24 mouse cellular contexts compared by ENCODE assay signal in the genomic region with DNA sequence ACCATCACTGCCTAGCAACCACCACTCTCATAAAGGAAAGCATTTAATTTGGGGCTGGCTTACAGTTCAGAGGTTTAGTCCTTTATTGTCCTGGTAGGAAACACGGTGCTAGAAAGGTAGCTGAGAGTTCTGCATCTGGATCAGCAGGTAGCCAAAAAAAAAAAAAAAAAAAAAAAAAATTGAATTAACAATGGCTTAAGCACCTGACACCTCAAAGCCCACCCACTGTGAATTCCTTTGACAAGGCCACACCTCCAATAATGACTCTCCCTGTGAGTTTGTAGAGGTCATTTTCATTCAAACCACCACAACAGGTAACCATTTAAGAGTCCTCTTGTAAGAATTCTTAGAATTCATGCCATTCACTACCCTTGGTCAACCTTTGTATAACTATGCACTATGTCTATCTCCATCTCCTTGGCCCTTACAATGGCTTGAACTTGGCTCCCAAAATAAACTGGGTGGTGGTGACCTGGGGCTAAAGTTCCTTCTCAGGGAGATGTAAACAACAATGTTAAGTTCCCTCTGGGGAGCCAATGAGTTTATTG. TPM values are rescaled to one million over a fixed set of nuclear protein-coding genes. Genes with fewer than 3 reads are reported as not detected.
DNase-seq lines count a peak whose midpoint lies in the region; ATAC-seq and TF ChIP-seq lines count a peak whose summit lies in the region.
"Had no signal": no experiment of that assay in that cellular context is flagged by ENCODE, and none has a peak within 500 bp of the region (broad histone marks: within the 10 kb centered on the region; RNA-seq: fewer than 3 reads in every experiment).

No protein-coding gene starts in this region.

- H3K27me3 ChIP-seq in midbrain, embryonic 11.5 days (ENCODE audit: control insufficient read depth, insufficient read depth, low read length) = no peaks in the 10 kb centered on the region
- H3K27me3 ChIP-seq in midbrain, embryonic 13.5 days = no peaks in the 10 kb centered on the region
- H3K27me3 ChIP-seq: CH12.LX; embryonic facial prominence, embryonic 12.5 days; forebrain, embryonic 12.5 days had no signal

- 54% methylated on average over 1 of the region's 1 CpGs for WGBS in midbrain, embryonic 11.5 days
- whole genome bisulfite sequencing in midbrain, embryonic 13.5 days = 54% methylated on average over 1 of the region's 1 CpGs

- in situ Hi-C loops in ES-E14 (cut with MboI; ENCODE audit: low sequenced_read_pairs in 2 of 2, unreplicated experiment in 2 of 2) = no loop called here

- no peak for ATAC-seq in midbrain, embryonic 11.5 days (ENCODE audit: low FRiP score)
- ATAC-seq in midbrain, embryonic 13.5 days = no peak
- ATAC-seq: activated CD4-positive, CD25-positive, alpha-beta regulatory T cell, adult 4 months; CD4-positive, CD25-positive, alpha-beta regulatory T cell, adult 4 months; forebrain, embryonic 14.5 days; forebrain, embryonic 16.5 days had no signal

- peak; percentile 26 for DNase-seq in midbrain, embryonic 11.5 days (ENCODE audit: low spot score, missing footprints)
- DNase-seq in ES-E14 (ENCODE audit: low read depth, low spot score) = peak; percentile 86
- DNase-seq in WW6 (ENCODE audit: low read depth, low spot score) = peak; percentile 67
- no peak for DNase-seq in layer of hippocampus, postnatal 14 days (ENCODE audit: low spot score in 2 of 2)
- no peak for DNase-seq in layer of hippocampus, adult 9-10 months (ENCODE audit: low spot score)
- no peak for DNase-seq in ovary, postnatal 36 days (ENCODE audit: low spot score)
- DNase-seq: adrenal gland, adult 8-10 months; adrenal gland, postnatal 14 days; adrenal gland, postnatal 36 days; B cell, adult 2 months; cerebellum, adult 11-12 months; cerebellum, adult 2 months; cerebellum, adult 9-10 months; cerebellum, postnatal 10 days; cerebellum, postnatal 25 days had no signal

- H3K4me3 ChIP-seq in midbrain, embryonic 11.5 days (ENCODE audit: low read depth, low read length) = no peak overlapping the region
- H3K4me3 ChIP-seq in midbrain, embryonic 13.5 days (replicated peaks) = no peak overlapping the region
- no peak overlapping the region for H3K4me3 ChIP-seq in ES-E14 (ENCODE audit: insufficient read depth in 1 of 2, low read depth in 1 of 2, low read length in 2 of 2, poor library complexity in 1 of 2, severe bottlenecking in 1 of 2)
- H3K4me3 ChIP-seq: embryonic facial prominence, embryonic 10.5 days; embryonic facial prominence, embryonic 12.5 days; forebrain, embryonic 12.5 days had no signal

- H3K36me3 ChIP-seq in midbrain, embryonic 11.5 days (ENCODE audit: control insufficient read depth, insufficient read depth, low read length) = peaks cover 3% of the 10 kb centered on the region; the same call in 1 of the 2 replicates
- peaks cover 35% of the 10 kb centered on the region for H3K36me3 ChIP-seq in midbrain, embryonic 13.5 days
- H3K36me3 ChIP-seq in ES-E14 (ENCODE audit: control insufficient read depth, insufficient read depth, low read length, poor library complexity, severe bottlenecking) = peaks cover 6% of the 10 kb centered on the region

- peaks cover 13% of the 10 kb centered on the region for H3K4me1 ChIP-seq in midbrain, embryonic 11.5 days (ENCODE audit: control insufficient read depth, insufficient read depth, low read length)
- peaks cover 16% of the 10 kb centered on the region for H3K4me1 ChIP-seq in midbrain, embryonic 13.5 days (replicated peaks)
- no peaks in the 10 kb centered on the region for H3K4me1 ChIP-seq in ES-E14 (ENCODE audit: control insufficient read depth in 2 of 2, insufficient read depth in 2 of 2, low read length in 2 of 2, poor library complexity in 1 of 2)

- H3K27ac ChIP-seq in midbrain, embryonic 11.5 days (ENCODE audit: low read depth, low read length) = no peak overlapping the region
- H3K27ac ChIP-seq in midbrain, embryonic 13.5 days = no peak overlapping the region
- peak overlapping the region; percentile 97 for H3K27ac ChIP-seq in ES-E14 (ENCODE audit: insufficient read depth, low read depth, low read length, poor library complexity, severe bottlenecking)
- H3K27ac ChIP-seq: embryonic facial prominence, embryonic 10.5 days; embryonic facial prominence, embryonic 12.5 days; forebrain, embryonic 12.5 days had no signal

- H3K4me2 ChIP-seq in midbrain, embryonic 11.5 days = no peak overlapping the region
- H3K4me2 ChIP-seq in midbrain, embryonic 13.5 days (replicated peaks) = no peak overlapping the region
- H3K4me2 ChIP-seq: embryonic facial prominence, embryonic 12.5 days; forebrain, embryonic 12.5 days had no signal

- no peaks in the 10 kb centered on the region for H3K9me3 ChIP-seq in midbrain, embryonic 11.5 days (ENCODE audit: control insufficient read depth, low read length)
- H3K9me3 ChIP-seq in midbrain, embryonic 13.5 days = no peaks in the 10 kb centered on the region
- no peaks in the 10 kb centered on the region for H3K9me3 ChIP-seq in ES-E14 (ENCODE audit: control insufficient read depth, insufficient read depth, low read depth, low read length)
- H3K9me3 ChIP-seq: embryonic facial prominence, embryonic 10.5 days; embryonic facial prominence, embryonic 12.5 days; forebrain, embryonic 12.5 days had no signal

- H3K9ac ChIP-seq in midbrain, embryonic 11.5 days (ENCODE audit: low read length) = no peak overlapping the region
- H3K9ac ChIP-seq in midbrain, embryonic 13.5 days (replicated peaks) = no peak overlapping the region
- H3K9ac ChIP-seq in ES-E14 (ENCODE audit: insufficient read depth, low read depth, low read length, poor library complexity, severe bottlenecking) = no peak overlapping the region
- H3K9ac ChIP-seq: embryonic facial prominence, embryonic 12.5 days; forebrain, embryonic 12.5 days had no signal

TF ChIP-seq in ES-E14, 5 proteins besides CTCF, POLR2A, EP300 and RAD21:
- TF ChIP-seq CHD2 (IDR thresholded peaks at IDR 0.05; ENCODE audit: low read depth, low read length) (no peak; the same call in 1 of the 2 replicates), MAFK (IDR thresholded peaks at IDR 0.05; ENCODE audit: insufficient read depth, low read depth, low read length) (no peak), ZNF384 (IDR thresholded peaks at IDR 0.05; ENCODE audit: low read depth, low read length) (peak; percentile 98)
TF ChIP-seq in ES-E14: peak in this region for 1.

RNA-seq across cellular contexts. Expression of gene Ankle2, which starts 3.4 kb away (rescaled TPM):
- 37.5 and 43.7 TPM in 2 replicates for polyA plus RNA-seq in midbrain, embryonic 11.5 days (2014; fragmentation: Nextera tagmentation; extraction: Ambion mirVana)
- polyA plus RNA-seq in midbrain, embryonic 13.5 days (2015; fragmentation: Nextera tagmentation; extraction: Ambion mirVana) = 23.8 and 31.5 TPM in 2 replicates
- total RNA-seq in ES-E14 (2012; rRNA removed) = 83.3 and 134 TPM in 2 replicates
- total RNA-seq in layer of hippocampus, postnatal 14 days (2021) = 10 to 100 TPM; 33.2 to 33.9 TPM

RNA-seq across cellular contexts. Expression of gene Pgam5, which starts 42.3 kb away (rescaled TPM):
- 90.4 and 97.6 TPM in 2 replicates for polyA plus RNA-seq in midbrain, embryonic 11.5 days (2014; fragmentation: Nextera tagmentation; extraction: Ambion mirVana)
- 87.1 and 91.5 TPM in 2 replicates for polyA plus RNA-seq in midbrain, embryonic 13.5 days (2015; fragmentation: Nextera tagmentation; extraction: Ambion mirVana)
- total RNA-seq in ES-E14 (2012; rRNA removed) = 55.4 and 65.6 TPM in 2 replicates
- total RNA-seq in layer of hippocampus, postnatal 14 days (2021) = 10 to 100 TPM; 64.7 to 68.3 TPM

RNA-seq across cellular contexts. Expression of gene Golga3, which starts 50.9 kb away (rescaled TPM):
- 17.9 and 19.7 TPM in 2 replicates for polyA plus RNA-seq in midbrain, embryonic 11.5 days (2014; fragmentation: Nextera tagmentation; extraction: Ambion mirVana)
- 22.5 and 22.7 TPM in 2 replicates for polyA plus RNA-seq in midbrain, embryonic 13.5 days (2015; fragmentation: Nextera tagmentation; extraction: Ambion mirVana)
- total RNA-seq in ES-E14 (2012; rRNA removed) = 20.8 and 24.3 TPM in 2 replicates
- 10 to 100 TPM; 44.1 to 46.2 TPM for total RNA-seq in layer of hippocampus, postnatal 14 days (2021)

RNA-seq across cellular contexts. Expression of gene Pxmp2, which starts 58.6 kb away (rescaled TPM):
- polyA plus RNA-seq in midbrain, embryonic 11.5 days (2014; fragmentation: Nextera tagmentation; extraction: Ambion mirVana) = 11.5 and 13.3 TPM in 2 replicates
- 9.2 and 10.2 TPM in 2 replicates for polyA plus RNA-seq in midbrain, embryonic 13.5 days (2015; fragmentation: Nextera tagmentation; extraction: Ambion mirVana)
- total RNA-seq in ES-E14 (2012; rRNA removed) = 11.7 and 16.9 TPM in 2 replicates
- 10 to 100 TPM; 11.2 to 12.0 TPM for total RNA-seq in layer of hippocampus, postnatal 14 days (2021)

RNA-seq across cellular contexts. Expression of gene Pole, which starts 58.7 kb away (rescaled TPM):
- polyA plus RNA-seq in midbrain, embryonic 11.5 days (2014; fragmentation: Nextera tagmentation; extraction: Ambion mirVana) = 39.4 and 39.6 TPM in 2 replicates
- 12.6 and 14.0 TPM in 2 replicates for polyA plus RNA-seq in midbrain, embryonic 13.5 days (2015; fragmentation: Nextera tagmentation; extraction: Ambion mirVana)
- 77.7 and 96.1 TPM in 2 replicates for total RNA-seq in ES-E14 (2012; rRNA removed)
- 1 to 10 TPM; 3.4 to 3.9 TPM for total RNA-seq in layer of hippocampus, postnatal 14 days (2021)

Comparison
In these comparisons a context has a peak if more than half of its experiments do, and no peak if none do; other contexts are left out.
1. DNase-seq: peak in midbrain, embryonic 11.5 days (single experiment), ES-E14 (single experiment) and WW6 (single experiment); none in layer of hippocampus, postnatal 14 days (0 of 2), layer of hippocampus, adult 9-10 months (single experiment) and ovary, postnatal 36 days (single experiment).